Mouse (Mus musculus): Measurements from ENCODE around the gene Cblb.

DNA sequence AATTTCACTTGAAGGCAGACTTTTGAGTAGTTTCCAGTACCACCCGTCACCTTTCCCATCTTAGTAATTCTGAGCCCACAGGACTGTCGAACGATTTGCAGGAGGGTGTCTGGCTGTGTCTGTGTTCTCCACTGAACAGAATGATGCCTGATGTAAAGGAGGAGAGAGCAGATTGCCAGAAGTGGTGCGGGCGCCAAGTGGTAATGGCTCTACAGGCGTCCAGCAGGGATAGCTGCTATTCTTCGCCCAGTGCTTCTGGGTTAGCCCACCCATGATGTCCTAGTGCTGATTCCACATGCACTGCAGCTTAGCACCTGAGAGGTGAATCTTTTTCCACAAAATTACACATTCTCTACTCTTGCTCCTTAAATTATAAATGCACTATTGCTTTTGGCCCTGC is 45.6 kb downstream of the Cblb start:
- no peak for TF ChIP-seq CTCF (IDR thresholded peaks at IDR 0.05; ENCODE audit: borderline replicate concordance, insufficient read depth, low read length)
- no peak for TF ChIP-seq POLR2A (IDR thresholded peaks at IDR 0.05; ENCODE audit: low read depth, low read length)
